Mouse (Mus musculus): ENCODE data around the gene Tfg. TPM values are rescaled to one million over a fixed set of nuclear protein-coding genes. Genes with fewer than 3 reads are reported as not detected.

Tfg gene
- total RNA-seq (2021), result 10 to 100 TPM; 64.8 to 66.5 TPM
- long read RNA-seq, experiment 1, transcript Tfg-201 (8 exons, 1,945 nt), result major isoform, 48 of 71 reads
- long read RNA-seq, experiment 1, partial matches to known transcripts, result 9 of 71 reads
- long read RNA-seq, experiment 1, other reads (novel, unspliced or antisense), result 14 of 71 reads
- long read RNA-seq, experiment 2, transcript Tfg-201 (8 exons, 1,945 nt), result major isoform, 54 of 66 reads
- long read RNA-seq, experiment 2, partial matches to known transcripts, result 0 of 66 reads
- long read RNA-seq, experiment 2, other reads (novel, unspliced or antisense), result 12 of 66 reads

GRCm38 (mm10) chr16:56717224-56718200 lies at the start of gene Tfg:
Tfg (minus strand) TSS chr16:56717450.
- DNase-seq, result peak; percentile 100

GRCm38 (mm10) chr16:56729060-56729459 lies 11.8 kb upstream of the Tfg start:
- DNase-seq, result no peak

DNA sequence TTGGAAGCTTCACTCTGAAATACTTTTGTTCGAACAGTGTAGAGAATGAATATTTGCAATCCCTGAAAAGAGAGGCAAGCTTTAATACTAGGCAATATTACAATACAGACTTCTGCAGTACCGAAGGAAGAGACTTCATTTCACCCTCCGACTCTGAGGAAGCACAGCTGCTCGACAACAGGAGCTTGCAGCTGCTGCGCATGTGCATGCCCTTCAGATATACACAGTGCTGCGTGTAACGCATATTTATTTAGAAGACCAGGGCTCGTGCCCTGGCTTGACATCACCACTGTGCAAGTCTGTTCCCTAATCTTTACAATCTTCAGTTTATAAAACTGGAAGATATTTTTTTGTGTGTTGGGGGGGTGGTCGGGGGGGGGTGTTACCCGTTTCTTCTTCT lies 7.7 kb upstream of the Tfg start:
- no peak for DNase-seq

- no peak for DNase-seq
Measured at GRCm38 (mm10) chr16:56722357-56722756, 5.1 kb upstream of the Tfg start.

- DNase-seq, result no peak
Measured at GRCm38 (mm10) chr16:56719031-56719430, 1.8 kb upstream of the Tfg start.

GRCm38 (mm10) chr16:56716557-56717179 lies 582 bp downstream of the Tfg start:
- no peak for DNase-seq

DNA sequence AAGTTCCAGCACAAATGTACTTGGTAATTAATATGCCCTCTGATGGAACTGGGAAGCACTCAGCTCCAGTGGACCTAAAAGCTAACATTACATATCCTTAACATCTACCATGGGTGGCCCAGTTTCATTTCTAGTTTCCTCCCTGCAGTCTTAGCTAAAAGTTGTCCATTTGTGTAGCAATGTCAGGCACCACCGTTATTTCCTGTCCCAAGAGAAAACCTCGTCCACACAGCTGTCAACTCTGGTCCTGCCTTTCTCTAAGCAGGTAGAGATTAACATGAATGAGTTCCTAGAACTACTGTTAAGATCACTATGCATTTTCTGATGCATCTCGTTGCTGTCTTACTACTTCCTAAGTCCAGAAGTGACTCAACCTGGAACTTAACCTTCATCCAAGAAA lies 1.6 kb downstream of the Tfg start:
- no peak for DNase-seq

DNA sequence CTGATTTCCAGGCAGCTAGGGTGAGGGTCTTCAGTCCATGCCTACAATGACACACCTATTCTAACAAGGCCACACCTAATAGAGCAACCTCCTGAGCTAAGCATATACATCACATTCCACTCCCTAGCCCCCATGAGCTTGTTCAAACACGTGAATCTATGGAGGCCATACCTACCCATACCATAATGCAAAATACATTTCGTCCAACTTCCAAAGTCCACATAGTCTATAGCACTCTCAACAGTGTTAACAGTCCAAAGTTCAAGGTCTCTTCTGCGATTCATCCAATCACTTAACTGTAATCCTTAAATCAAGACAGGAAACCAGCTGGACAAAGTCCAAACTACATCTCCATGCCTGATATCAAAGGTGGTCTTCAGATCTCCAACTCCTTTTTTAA lies 7.2 kb downstream of the Tfg start:
- DNase-seq, result no peak

- DNase-seq, result no peak
Measured at GRCm38 (mm10) chr16:56705731-56706130, 11.5 kb downstream of the Tfg start.

GRCm38 (mm10) chr16:56700898-56701297 lies 16.4 kb downstream of the Tfg start:
- no peak for DNase-seq

DNA sequence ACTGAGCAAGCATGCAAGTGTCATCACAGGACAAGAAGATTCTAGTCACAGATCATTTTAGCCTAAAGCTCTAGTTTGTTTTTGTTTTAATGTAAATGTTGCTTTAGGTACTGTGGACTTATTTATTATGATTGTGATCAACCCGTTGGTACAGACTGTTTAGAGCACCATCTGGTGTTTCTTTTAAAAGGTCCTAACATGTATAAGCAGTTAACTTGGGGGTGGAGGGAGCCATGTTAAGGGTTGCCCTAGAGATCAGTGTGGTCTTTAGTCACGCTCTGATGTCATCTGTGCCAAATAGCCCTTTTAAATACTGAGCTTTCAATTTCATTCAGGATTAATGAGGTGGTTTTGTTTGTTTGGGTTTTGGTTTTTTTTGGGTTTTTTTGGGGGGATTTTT lies 20.8 kb downstream of the Tfg start:
- no peak for DNase-seq

DNA sequence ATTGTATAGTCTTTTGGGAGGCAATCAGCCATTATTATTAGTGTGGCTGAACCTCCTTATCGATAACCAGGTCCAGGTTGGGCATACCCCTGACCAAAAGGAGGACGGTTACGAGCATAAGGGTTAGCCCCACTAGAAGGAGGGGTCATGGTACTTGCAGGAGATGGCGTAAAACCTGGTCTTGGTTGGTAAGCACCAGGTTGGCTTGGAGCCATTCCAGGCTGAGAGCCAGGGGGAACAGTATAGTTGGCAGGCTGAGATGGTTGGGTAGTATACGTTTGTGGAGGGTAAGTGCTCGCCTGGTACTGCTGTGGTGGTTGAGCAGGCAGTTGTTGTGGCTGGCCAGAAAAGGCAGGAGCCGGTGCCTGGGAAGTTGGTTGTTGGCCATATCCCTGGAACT lies 26.5 kb downstream of the Tfg start:
- DNase-seq, result peak; percentile 37

DNA sequence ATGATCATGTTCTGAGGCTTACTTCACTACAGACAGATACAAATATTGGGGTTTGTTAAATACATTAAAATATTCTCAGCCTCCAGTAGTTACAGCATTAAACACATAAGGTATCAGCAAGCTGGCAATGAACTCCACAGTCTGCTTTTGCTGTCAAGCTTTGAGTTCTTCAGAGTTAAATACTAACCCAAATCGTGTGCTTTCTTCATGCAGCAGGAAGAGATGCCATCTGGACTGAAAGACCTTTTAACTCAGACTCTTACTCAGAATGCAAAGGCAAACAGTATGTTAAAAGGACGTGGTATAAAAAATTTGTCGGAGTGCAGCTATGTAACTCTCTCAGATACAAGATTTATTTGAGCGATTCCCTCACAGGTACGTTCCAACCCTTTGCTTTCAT lies 30.5 kb downstream of the Tfg start:
- no peak for DNase-seq

DNA sequence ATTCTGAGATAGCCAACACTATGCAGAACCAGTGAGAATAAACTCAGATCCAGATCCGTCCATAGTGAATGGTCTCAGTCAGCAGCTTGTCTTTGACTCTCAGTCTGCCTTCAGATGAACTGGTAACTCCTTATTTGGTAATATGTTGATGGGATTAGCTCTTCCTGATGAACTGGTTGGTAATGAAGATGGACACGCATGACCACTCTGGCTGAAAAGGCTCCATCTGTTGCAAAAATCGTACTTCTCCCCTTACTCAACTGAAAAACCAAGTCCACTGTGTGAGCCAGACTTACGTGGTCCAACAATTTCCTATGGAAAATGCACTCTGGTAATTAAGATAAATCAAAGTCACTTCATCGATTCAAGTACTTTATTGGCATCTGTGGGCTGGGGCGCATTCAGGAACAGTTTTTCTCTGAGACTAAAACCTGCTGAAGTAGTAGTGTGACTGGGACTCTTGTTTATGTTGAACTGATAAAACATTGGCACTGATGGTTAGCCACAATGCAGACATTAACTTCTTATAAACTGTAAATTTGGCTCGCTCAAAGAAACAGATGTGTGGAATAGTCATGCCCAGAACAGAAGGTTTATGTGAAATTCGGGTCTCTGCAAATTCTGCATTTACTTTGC lies 36.1 kb downstream of the Tfg start:
- DNase-seq, result no peak

GRCm38 (mm10) chr16:56677146-56677545 lies 40.1 kb downstream of the Tfg start:
- peak; percentile 8 for DNase-seq

DNA sequence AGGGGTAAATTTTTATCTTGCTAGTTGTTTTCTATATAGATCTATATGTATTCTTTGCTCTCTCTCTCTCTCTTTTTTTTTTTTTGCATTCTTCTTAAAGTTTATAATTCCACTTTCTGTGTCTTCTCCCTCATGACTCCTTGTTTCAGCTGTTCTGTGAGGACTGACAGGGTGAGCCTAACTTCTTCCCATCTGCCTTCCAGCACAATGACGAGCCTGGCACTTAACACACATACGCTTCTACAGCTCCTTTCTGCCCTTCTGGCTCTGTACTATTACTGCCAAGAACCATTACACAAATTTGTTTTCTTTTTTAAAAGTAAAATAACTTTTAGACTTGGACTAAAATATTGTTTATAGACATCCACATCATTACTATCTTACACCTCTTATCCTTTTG lies 43.8 kb downstream of the Tfg start:
- no peak for DNase-seq

DNA sequence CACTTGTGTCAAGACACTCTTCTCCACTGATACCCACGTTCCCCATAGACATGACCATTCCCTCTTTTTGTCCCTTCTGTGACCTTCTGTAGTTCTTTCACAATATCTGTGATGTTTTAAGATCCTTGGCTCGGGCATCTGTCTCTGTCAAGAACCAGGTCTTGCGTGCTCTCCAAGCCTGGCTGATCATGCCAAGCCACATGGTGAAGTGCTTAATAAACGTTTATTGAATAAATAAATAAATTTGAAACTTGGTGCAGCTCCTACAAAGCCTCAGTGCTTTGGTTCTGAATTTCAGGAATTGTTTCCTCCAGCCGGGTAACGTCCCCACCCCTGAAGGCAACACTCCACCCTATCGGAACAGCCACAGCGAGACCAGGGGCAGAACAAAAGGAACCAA lies 46.3 kb downstream of the Tfg start:
- DNase-seq, result peak; percentile 20

- DNase-seq, result no peak
Measured at GRCm38 (mm10) chr16:56669520-56669919, 47.7 kb downstream of the Tfg start.

DNA sequence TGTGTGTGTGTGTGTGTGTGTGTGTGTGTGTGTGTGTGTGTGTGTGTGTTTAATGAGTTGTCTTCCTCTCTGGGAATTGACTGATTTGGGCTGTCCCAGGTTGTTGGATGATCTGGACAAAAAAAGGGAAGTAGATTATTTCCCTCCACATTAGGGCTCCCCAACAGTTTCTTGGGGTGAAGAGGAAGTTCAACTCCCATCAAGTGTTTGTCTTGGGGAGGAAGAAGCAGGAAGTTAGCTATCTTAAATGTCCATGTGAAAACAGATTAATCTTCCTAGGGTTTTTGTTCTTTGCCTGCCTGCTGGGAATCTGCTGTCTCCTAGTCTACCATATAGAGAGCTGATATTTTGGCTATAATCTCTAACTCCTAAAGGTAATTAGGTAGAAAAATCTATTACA lies 58.4 kb downstream of the Tfg start:
- no peak for DNase-seq

DNA sequence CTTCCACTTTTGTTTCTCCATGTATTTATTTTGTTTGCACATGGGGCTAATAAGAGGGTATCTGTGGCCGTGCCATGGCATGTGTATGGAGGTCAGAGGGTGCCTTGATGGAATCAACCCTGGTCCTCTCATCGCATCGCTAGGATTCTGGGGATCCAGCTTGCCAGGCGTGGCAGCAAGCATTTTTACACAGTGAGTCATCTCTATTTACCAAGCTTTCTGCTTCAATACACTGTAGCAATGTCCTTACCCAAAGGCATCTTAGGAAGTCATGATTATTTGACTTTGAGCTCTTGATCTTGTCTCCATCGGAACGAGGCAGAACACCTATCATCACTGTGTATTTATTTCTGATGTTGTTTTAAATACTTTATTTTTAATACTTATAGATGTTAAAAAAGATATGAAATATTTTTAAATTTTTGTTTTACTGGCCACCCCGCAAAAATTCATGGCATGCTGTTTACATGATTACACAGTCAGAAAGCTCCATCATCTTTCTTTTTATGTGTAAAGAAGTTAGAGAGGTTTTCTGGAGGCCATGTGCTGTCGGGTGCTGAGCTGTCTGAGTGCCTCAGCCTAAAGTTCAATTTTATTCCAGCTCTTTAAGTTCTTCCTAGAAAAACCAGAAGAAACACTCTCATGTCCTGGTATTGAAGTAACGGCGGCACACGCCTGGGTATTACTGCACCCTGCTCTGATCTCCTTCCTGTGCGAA lies 61.9 kb downstream of the Tfg start:
- DNase-seq, result no peak

GRCm38 (mm10) chr16:56646382-56647172 lies 70.7 kb downstream of the Tfg start:
- no peak for DNase-seq

All from adrenal gland, postnatal 10 days (tissue).